In the genomic region with DNA sequence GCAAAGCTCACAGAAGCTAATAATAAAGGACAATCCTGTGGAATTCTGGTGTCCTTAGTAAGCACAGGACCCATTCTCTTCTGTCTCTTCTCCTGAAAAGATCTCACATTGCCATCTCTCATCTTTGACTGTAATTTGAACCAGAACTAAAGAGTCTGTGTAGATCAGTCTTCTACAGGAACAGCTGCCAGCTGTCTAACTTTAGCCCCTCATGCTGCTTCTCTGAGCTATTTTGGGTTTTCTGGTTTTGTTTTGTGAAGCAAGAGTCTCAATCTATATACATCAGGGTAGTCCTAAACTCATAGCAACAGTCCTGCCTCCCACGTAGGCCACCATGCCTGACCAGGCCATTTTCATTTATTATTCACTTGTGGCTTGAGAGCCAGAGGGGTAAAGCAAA, we compare ENCODE assay signal across 15 mouse cellular contexts.
A peak's percentile ranks its signal among the peaks of the same experiment; 100 is the strongest.
DNase-seq lines count a peak whose midpoint lies in the region; ATAC-seq and TF ChIP-seq lines count a peak whose summit lies in the region.
"Had no signal": no experiment of that assay in that cellular context is flagged by ENCODE, and none has a peak within 500 bp of the region (broad histone marks: within the 10 kb centered on the region; RNA-seq: fewer than 3 reads in every experiment).

No protein-coding gene starts in this region.

- H3K36me3 ChIP-seq in heart, embryonic 10.5 days: no peaks in the 10 kb centered on the region
- H3K36me3 ChIP-seq in intestine, embryonic 16.5 days (ENCODE audit: control insufficient read depth, insufficient read depth, low read length): no peaks in the 10 kb centered on the region
- no peaks in the 10 kb centered on the region for H3K36me3 ChIP-seq in stomach, postnatal 0 days (ENCODE audit: control insufficient read depth, insufficient read depth, low read length)
- H3K36me3 ChIP-seq in hindbrain, embryonic 14.5 days (replicated peaks; ENCODE audit: control insufficient read depth, insufficient read depth): no peaks in the 10 kb centered on the region
- H3K36me3 ChIP-seq: neural tube, embryonic 12.5 days had no signal

- TF ChIP-seq CTCF in stomach, postnatal 0 days (IDR thresholded peaks at IDR 0.05; ENCODE audit: low read depth): no peak

- ATAC-seq in intestine, embryonic 16.5 days: no peak
- ATAC-seq in stomach, postnatal 0 days (ENCODE audit: low FRiP score, low TSS enrichment): no peak
- ATAC-seq in hindbrain, embryonic 14.5 days (ENCODE audit: low FRiP score): no peak
- ATAC-seq: liver, postnatal 0 days; midbrain, embryonic 16.5 days had no signal

- no peaks in the 10 kb centered on the region for H3K27me3 ChIP-seq in heart, embryonic 10.5 days (ENCODE audit: insufficient read depth, poor library complexity, severe bottlenecking)
- no peaks in the 10 kb centered on the region for H3K27me3 ChIP-seq in intestine, embryonic 16.5 days (replicated peaks; ENCODE audit: control insufficient read depth, insufficient read depth, low read length)
- H3K27me3 ChIP-seq in stomach, postnatal 0 days (ENCODE audit: control insufficient read depth, insufficient read depth, low read length): no peaks in the 10 kb centered on the region
- H3K27me3 ChIP-seq in hindbrain, embryonic 14.5 days (ENCODE audit: control insufficient read depth, insufficient read depth, low read length): no peaks in the 10 kb centered on the region
- H3K27me3 ChIP-seq: neural tube, embryonic 12.5 days had no signal

- no peaks in the 10 kb centered on the region for H3K9me3 ChIP-seq in heart, embryonic 10.5 days
- H3K9me3 ChIP-seq in intestine, embryonic 16.5 days (ENCODE audit: control insufficient read depth, low read length): no peaks in the 10 kb centered on the region
- no peaks in the 10 kb centered on the region for H3K9me3 ChIP-seq in stomach, postnatal 0 days (ENCODE audit: control insufficient read depth, low read length)
- no peaks in the 10 kb centered on the region for H3K9me3 ChIP-seq in hindbrain, embryonic 14.5 days (ENCODE audit: control insufficient read depth, low read length)
- H3K9me3 ChIP-seq: neural tube, embryonic 12.5 days had no signal

- H3K4me1 ChIP-seq in heart, embryonic 10.5 days: peaks cover 80% of the 10 kb centered on the region
- peaks cover 36% of the 10 kb centered on the region for H3K4me1 ChIP-seq in intestine, embryonic 16.5 days (ENCODE audit: control insufficient read depth, insufficient read depth, low read length)
- peaks cover 4% of the 10 kb centered on the region; the same call in 1 of the 2 replicates for H3K4me1 ChIP-seq in stomach, postnatal 0 days (replicated peaks; ENCODE audit: control insufficient read depth, insufficient read depth)
- 0 out of 2 replicates have a peak, but pooled peaks cover 24% of the 10 kb centered on the region for H3K4me1 ChIP-seq in hindbrain, embryonic 14.5 days (replicated peaks; ENCODE audit: control insufficient read depth, insufficient read depth, low read length)

- 65% methylated on average over 1 of the region's 1 CpGs for WGBS in heart, embryonic 10.5 days
- WGBS in intestine, embryonic 16.5 days: 41% methylated on average over 1 of the region's 1 CpGs
- WGBS in stomach, postnatal 0 days: 34% methylated on average over 1 of the region's 1 CpGs
- WGBS in hindbrain, embryonic 14.5 days: 74% methylated on average over 1 of the region's 1 CpGs

- H3K27ac ChIP-seq in heart, embryonic 10.5 days: peak overlapping the region; percentile 24; the same call in 1 of the 2 replicates
- peak overlapping the region; percentile 59 for H3K27ac ChIP-seq in intestine, embryonic 16.5 days (ENCODE audit: low read length)
- H3K27ac ChIP-seq in stomach, postnatal 0 days (replicated peaks): 0 out of 2 replicates have a peak overlapping the region, but pooled peaks have one; percentile 0
- H3K27ac ChIP-seq in hindbrain, embryonic 14.5 days: no peak overlapping the region
- H3K27ac ChIP-seq: macrophage; neural tube, embryonic 12.5 days had no signal

- TF ChIP-seq EP300 in stomach, postnatal 0 days (optimal IDR thresholded peaks at IDR 0.05): no peak

- no peak for DNase-seq in heart, embryonic 10.5 days (ENCODE audit: low spot score)
- no peak for DNase-seq in heart, adult 18-20 months
- DNase-seq in spleen, postnatal 36 days (ENCODE audit: low spot score in 2 of 2): peak; percentile 30 to 46
- DNase-seq in spleen, adult 18-20 months: no peak
- DNase-seq in stomach, postnatal 0 days (ENCODE audit: low spot score): no peak
- DNase-seq in right cerebral cortex, adult 18-20 months: no peak
- no peak for DNase-seq in hindbrain, embryonic 14.5 days (ENCODE audit: low spot score)
- DNase-seq: heart, postnatal 36 days; kidney, adult 18-20 months; left cerebral cortex, postnatal 4 days; liver, postnatal 0 days had no signal

- no peak overlapping the region for H3K4me2 ChIP-seq in intestine, embryonic 16.5 days (ENCODE audit: low read depth, low read length)
- no peak overlapping the region for H3K4me2 ChIP-seq in stomach, postnatal 0 days (replicated peaks; ENCODE audit: low read depth)
- H3K4me2 ChIP-seq in hindbrain, embryonic 14.5 days (replicated peaks): no peak overlapping the region
- H3K4me2 ChIP-seq: neural tube, embryonic 12.5 days had no signal

- no peak overlapping the region for H3K4me3 ChIP-seq in heart, embryonic 10.5 days
- H3K4me3 ChIP-seq in intestine, embryonic 16.5 days (ENCODE audit: low read length): no peak overlapping the region
- no peak overlapping the region for H3K4me3 ChIP-seq in stomach, postnatal 0 days (ENCODE audit: low read depth, low read length)
- H3K4me3 ChIP-seq in hindbrain, embryonic 14.5 days (replicated peaks; ENCODE audit: low read length): no peak overlapping the region
- H3K4me3 ChIP-seq: neural tube, embryonic 12.5 days had no signal

- H3K9ac ChIP-seq in intestine, embryonic 16.5 days (ENCODE audit: low read depth, low read length): no peak overlapping the region
- no peak overlapping the region for H3K9ac ChIP-seq in stomach, postnatal 0 days (ENCODE audit: low read length)
- no peak overlapping the region for H3K9ac ChIP-seq in hindbrain, embryonic 14.5 days
- H3K9ac ChIP-seq: liver, postnatal 0 days; neural tube, embryonic 12.5 days had no signal

Comparison
In these comparisons a context has a peak if more than half of its experiments do, and no peak if none do; other contexts are left out.
1. DNase-seq: peak in spleen, postnatal 36 days (2 of 2); none in heart, embryonic 10.5 days (single experiment), heart, adult 18-20 months (0 of 2), spleen, adult 18-20 months (0 of 2), stomach, postnatal 0 days (single experiment), right cerebral cortex, adult 18-20 months (single experiment) and hindbrain, embryonic 14.5 days (single experiment).